Mouse (Mus musculus): ENCODE measurements around the gene Chst3. TPM values are rescaled to one million over a fixed set of nuclear protein-coding genes. Genes with fewer than 3 reads are reported as not detected.

Gene Chst3
- under 1 TPM; 0.24 to 0.58 TPM for total RNA-seq (2023)

DNA sequence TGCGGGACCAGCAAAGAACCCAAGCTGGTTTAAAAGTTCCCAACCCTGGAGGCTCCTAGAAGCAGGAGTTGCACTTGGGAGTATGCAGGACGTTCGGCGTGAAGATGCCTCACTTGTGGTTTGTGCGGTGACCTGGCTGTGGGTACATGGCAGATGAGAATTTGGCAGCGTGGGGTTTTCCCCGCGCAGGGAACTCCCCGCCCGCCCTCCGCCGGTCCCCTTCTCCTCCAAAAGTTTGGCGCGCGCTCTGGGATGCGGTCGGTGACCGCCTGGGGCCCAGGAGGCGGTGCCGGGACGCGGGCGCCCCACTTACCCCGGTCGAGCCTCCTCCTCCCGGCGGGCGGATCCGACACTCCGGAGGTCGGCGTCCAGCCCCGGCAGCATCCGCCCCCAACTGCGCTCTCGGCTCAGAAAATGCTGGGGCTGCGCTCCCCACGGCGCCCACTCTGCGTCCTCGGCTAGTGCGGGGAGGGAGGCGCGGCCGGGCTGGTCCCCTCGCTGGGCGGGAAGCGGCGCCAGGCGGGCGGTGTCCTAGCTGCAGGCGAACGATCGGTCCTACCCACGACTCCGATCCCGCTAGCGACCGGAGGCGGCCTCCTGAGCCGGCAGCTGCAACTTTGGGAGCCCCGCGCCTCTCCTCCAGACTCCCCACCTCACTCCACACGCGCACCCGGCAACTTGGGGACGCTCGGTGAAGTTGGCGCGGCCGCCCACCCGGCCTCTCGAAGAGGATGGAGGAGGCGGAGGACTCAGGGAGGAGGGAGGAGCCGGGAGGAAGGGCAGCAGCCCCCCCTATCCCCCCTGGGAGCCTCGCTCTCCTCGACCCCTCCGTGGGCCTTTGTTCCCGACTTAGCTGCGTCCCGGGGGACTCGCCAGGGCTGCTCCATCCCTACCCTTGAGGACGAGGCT, at the start of gene Chst3:
TSS of gene Chst3 (minus strand) at position 670 of the 909 bp plus-strand sequence.

Other genes starting within 250 kb of the Chst3 start
- 10 to 100 TPM; 25.9 to 27.7 TPM for gene Ascc1, start 216.5 kb downstream of the Chst3 start, total RNA-seq (2023)
- 10 to 100 TPM; 49.7 to 60.0 TPM for gene Anapc16, start 216.1 kb downstream of the Chst3 start, total RNA-seq (2023)
- gene Spock2, start 113.0 kb downstream of the Chst3 start, total RNA-seq (2023): 1 to 10 TPM in 1 of 2 experiments, under 1 TPM in 1; 0.76 to 1.0 TPM
- gene Psap, start 58.4 kb upstream of the Chst3 start, total RNA-seq (2023): 1,000 to 10,000 TPM; 5,989 to 7,118 TPM
- 100 to 1,000 TPM; 498 to 559 TPM for gene Vsir, start 127.6 kb upstream of the Chst3 start, total RNA-seq (2023)
- gene Gm17455, start 180.5 kb upstream of the Chst3 start, total RNA-seq (2023): not detected

All from monocyte, adult 59 days (primary cell).